Mouse (Mus musculus) midbrain, embryonic 13.5 days (tissue): ENCODE measurements around the gene Gba. TPM values are rescaled to one million over a fixed set of nuclear protein-coding genes. Genes with fewer than 3 reads are reported as not detected.
A peak's percentile ranks its signal among the peaks of the same experiment; 100 is the strongest.
"Not testable (repeated sequence)": the region's sequence is repeated elsewhere in the genome, so short reads cannot be mapped to it uniquely, and the experiment has no call there.

ENCODE experiments used
- ATAC-seq: fragments of 200-750 bp; cut with Nextera tagmentation; 2 replicates; pipeline ENCODE4 v1.8.0; 2017; ENCODE audit warnings: mild to moderate bottlenecking, moderate TSS enrichment, moderate library complexity
- H3K27ac ChIP-seq: fragments of 300-500 bp; sonication (generic); 2 replicates; pipeline ENCODE4 v1.5.1; 2015; ENCODE audit warnings: inconsistent platforms, mild to moderate bottlenecking, moderate library complexity
- H3K27me3 ChIP-seq: fragments of 300-500 bp; sonication (generic); 2 replicates; pipeline ENCODE4 v1.6.1; 2015; ENCODE audit warnings: mild to moderate bottlenecking, inconsistent platforms
- H3K36me3 ChIP-seq: fragments of 300-500 bp; sonication (generic); 2 replicates; pipeline ENCODE4 v1.6.1; 2015; ENCODE audit warnings: mild to moderate bottlenecking, inconsistent platforms
- H3K4me1 ChIP-seq: fragments of 300-500 bp; sonication (generic); replicated peaks from 2 replicates; pipeline ENCODE4 v1.6.1; 2015; ENCODE audit warnings: inconsistent platforms
- H3K4me2 ChIP-seq: fragments of 300-500 bp; sonication (generic); replicated peaks from 2 replicates; pipeline ENCODE4 v1.6.1; 2015; ENCODE audit warnings: moderate library complexity, mild to moderate bottlenecking, inconsistent platforms
- H3K4me3 ChIP-seq: fragments of 300-500 bp; sonication (generic); replicated peaks from 2 replicates; pipeline ENCODE4 v1.5.1; 2015; ENCODE audit warnings: mild to moderate bottlenecking, inconsistent platforms
- H3K9ac ChIP-seq: fragments of 300-500 bp; sonication (generic); replicated peaks from 2 replicates; pipeline ENCODE4 v1.6.1; 2015; ENCODE audit warnings: mild to moderate bottlenecking, inconsistent platforms
- H3K9me3 ChIP-seq: fragments of 300-500 bp; sonication (generic); 2 replicates; pipeline ENCODE4 v1.6.1; 2016; ENCODE audit warnings: mild to moderate bottlenecking, inconsistent platforms
- WGBS: fragments of 180-500 bp; shearing (Covaris S2); methylation state at CpG from one replicate; pipeline ENCODE4 v1.1.7; 2015; 5-methylcytosine and 5-hydroxymethylcytosine counted together
- polyA plus RNA-seq: library from polyadenylated mRNA; unstranded; fragments of >200 nt; fragmentation: Nextera tagmentation; extraction: Ambion mirVana; gene quantifications from 2 replicates; pipeline ENCODE4 v1.2.1, GENCODE M21; 2015

The Gba gene
- polyA plus RNA-seq = 43.5 and 46.7 TPM in 2 replicates

GRCm38 (mm10) chr3:89202253-89203141 lies at the start of gene Gba:
Gene Gba, plus strand, starts transcription at chr3:89202928.
- 26% methylated on average over 13 of the region's 13 CpGs for WGBS
- H3K27me3 ChIP-seq = no peaks in the 10 kb centered on the region
- peak within 1 kb of the TSS; percentile 64 for H3K4me3 ChIP-seq
- ATAC-seq = peak; percentile 83
- H3K4me1 ChIP-seq = peaks cover 9% of the 10 kb centered on the region
- peak within 1 kb of the TSS; percentile 69 for H3K4me2 ChIP-seq
- peak within 1 kb of the TSS; percentile 69 for H3K9ac ChIP-seq
- peaks cover 34% of the 10 kb centered on the region for H3K36me3 ChIP-seq
- peak within 1 kb of the TSS; percentile 47; the same call in 1 of the 2 replicates for H3K27ac ChIP-seq
- H3K9me3 ChIP-seq = no peaks in the 10 kb centered on the region

GRCm38 (mm10) chr3:89156951-89157350 lies 45.8 kb upstream of the Gba start:
- Histone ChIP-seq H3K36me3 (peaks cover 8% of the 10 kb centered on the region), H3K27me3 (0 out of 2 replicates have a peak, but pooled peaks cover 4% of the 10 kb centered on the region), H3K9me3 (no peaks in the 10 kb centered on the region), H3K4me3 (no peak overlapping the region), H3K27ac (no peak overlapping the region), H3K9ac (no peak overlapping the region), H3K4me2 (no peak overlapping the region), H3K4me1 (peaks cover 24% of the 10 kb centered on the region)
- whole genome bisulfite sequencing = 90% methylated on average over 8 of the region's 8 CpGs
- no peak for ATAC-seq

GRCm38 (mm10) chr3:89158651-89159050 lies 44.1 kb upstream of the Gba start:
- no peak for ATAC-seq

GRCm38 (mm10) chr3:89159211-89159610 lies 43.5 kb upstream of the Gba start:
- peak; percentile 25 for ATAC-seq
- Histone ChIP-seq H3K27ac (peak overlapping the region; percentile 56; the same call in 1 of the 2 replicates), H3K9ac (peak overlapping the region; percentile 90)

More at GRCm38 (mm10) chr3:89158651-89159050, 44.1 kb upstream of the Gba start:
- peak overlapping the region; percentile 92 for H3K4me2 ChIP-seq
- H3K9ac ChIP-seq = peak overlapping the region; percentile 90
- WGBS = 21% methylated on average over 7 of the region's 7 CpGs
- H3K4me1 ChIP-seq = peaks cover 25% of the 10 kb centered on the region
- peak overlapping the region; percentile 88 for H3K4me3 ChIP-seq
- H3K36me3 ChIP-seq = no peaks in the 10 kb centered on the region
- H3K27me3 ChIP-seq = 0 out of 2 replicates have a peak, but pooled peaks cover 4% of the 10 kb centered on the region
- no peaks in the 10 kb centered on the region for H3K9me3 ChIP-seq
- peak overlapping the region; percentile 44 for H3K27ac ChIP-seq

DNA sequence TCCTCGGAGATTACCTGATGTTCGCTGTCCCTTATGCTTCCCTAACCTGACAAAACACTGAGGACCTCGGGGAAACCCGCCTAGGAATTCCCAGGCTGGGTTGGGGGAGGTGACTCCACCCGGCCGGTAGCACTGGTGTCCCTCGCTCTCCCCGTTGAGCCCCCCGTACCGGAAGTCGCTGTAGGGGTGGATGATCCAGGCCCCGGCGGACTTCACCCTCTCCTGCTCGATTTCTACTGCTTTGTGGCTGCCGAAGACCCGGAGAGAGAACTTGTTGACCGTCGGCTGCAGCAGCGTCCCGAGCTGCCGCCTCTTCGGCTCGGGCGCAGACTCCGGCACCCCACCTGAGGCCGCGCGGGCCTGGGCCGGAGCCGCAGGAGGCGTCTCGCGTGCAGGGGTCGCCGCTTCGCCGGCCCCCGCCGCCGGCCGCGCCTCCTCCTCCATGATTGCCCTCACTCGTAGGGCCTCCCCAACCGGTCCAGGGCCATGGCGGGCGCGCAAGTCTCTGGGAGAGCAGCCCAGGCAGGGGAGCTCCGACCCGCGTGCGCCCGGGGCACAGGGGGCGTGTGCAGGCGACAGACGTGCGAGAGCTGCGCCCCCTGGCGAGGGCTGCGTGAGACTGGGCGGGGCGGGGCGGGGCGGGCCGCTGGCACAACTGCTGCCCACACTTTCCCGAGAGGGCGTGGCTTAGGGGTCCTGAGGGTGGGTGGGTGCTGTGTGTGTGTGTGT lies 42.9 kb upstream of the Gba start, which contains the start of gene Hcn3:
TSS of gene Hcn3 (minus strand) at position 581 of the 729 bp plus-strand sequence.
- Histone ChIP-seq H3K27me3 (0 out of 2 replicates have a peak, but pooled peaks cover 4% of the 10 kb centered on the region), H3K4me2 (peak within 1 kb of the TSS; percentile 92), H3K9me3 (no peaks in the 10 kb centered on the region), H3K4me1 (peaks cover 32% of the 10 kb centered on the region), H3K4me3 (peak within 1 kb of the TSS; percentile 88), H3K9ac (peak within 1 kb of the TSS; percentile 90), H3K27ac (peak within 1 kb of the TSS; percentile 56), H3K36me3 (no peaks in the 10 kb centered on the region)
- peak; percentile 86 for ATAC-seq
- WGBS = under 1% methylated on average over 47 of the region's 66 CpGs

More at GRCm38 (mm10) chr3:89159211-89159610, 43.5 kb upstream of the Gba start:
- H3K4me2 ChIP-seq = peak overlapping the region; percentile 92
- no peaks in the 10 kb centered on the region for H3K9me3 ChIP-seq
- H3K27me3 ChIP-seq = 0 out of 2 replicates have a peak, but pooled peaks cover 4% of the 10 kb centered on the region
- WGBS = 2% methylated on average over 13 of the region's 13 CpGs
- peaks cover 30% of the 10 kb centered on the region for H3K4me1 ChIP-seq
- no peaks in the 10 kb centered on the region for H3K36me3 ChIP-seq
- H3K4me3 ChIP-seq = peak overlapping the region; percentile 88

DNA sequence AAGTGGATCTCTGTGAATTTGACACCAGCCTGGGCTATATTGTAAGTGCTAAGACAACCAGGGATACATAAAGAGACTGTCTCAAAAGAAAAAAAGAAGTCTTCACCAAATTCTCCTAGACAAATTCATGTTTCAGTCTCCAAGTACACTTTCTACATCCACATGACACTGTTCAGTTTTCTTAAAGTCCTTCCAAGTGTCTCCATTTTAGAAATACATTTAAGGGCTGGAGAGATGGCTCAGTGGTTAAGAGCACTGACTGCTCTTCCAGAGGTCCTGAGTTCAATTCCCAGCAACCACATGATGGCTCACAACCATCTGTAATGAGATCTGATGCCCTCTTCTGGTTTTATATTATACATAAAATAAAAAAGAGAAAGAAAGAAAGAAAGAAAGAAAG lies 41.5 kb upstream of the Gba start:
- H3K9ac ChIP-seq, H3K36me3 ChIP-seq, ATAC-seq, H3K9me3 ChIP-seq, H3K27ac ChIP-seq, H3K4me2 ChIP-seq, H3K4me3 ChIP-seq, H3K27me3 ChIP-seq: not testable (repeated sequence)
- H3K4me1 ChIP-seq = peaks cover 43% of the 10 kb centered on the region

DNA sequence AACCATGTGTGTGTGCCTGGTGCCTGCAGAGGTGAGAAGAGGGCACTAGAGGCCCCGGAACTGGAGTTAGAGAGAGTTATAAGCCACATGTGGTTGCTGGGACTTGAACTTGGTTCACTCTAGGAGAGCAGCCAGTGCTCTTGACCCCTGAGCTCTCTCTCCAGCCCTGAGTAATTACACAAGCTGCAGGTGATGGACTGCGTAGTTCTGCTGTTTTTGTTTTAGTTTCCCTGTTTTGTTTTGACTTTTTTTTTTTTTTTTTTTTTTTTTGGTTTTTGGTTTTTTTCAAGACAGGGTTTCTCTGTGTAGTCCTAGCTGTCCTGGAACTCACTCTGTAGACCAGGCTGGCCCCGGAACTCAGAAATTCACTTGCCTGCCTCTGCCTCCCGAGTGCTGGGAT lies 40.9 kb upstream of the Gba start:
- WGBS = 89% methylated on average over 4 of the region's 4 CpGs

DNA sequence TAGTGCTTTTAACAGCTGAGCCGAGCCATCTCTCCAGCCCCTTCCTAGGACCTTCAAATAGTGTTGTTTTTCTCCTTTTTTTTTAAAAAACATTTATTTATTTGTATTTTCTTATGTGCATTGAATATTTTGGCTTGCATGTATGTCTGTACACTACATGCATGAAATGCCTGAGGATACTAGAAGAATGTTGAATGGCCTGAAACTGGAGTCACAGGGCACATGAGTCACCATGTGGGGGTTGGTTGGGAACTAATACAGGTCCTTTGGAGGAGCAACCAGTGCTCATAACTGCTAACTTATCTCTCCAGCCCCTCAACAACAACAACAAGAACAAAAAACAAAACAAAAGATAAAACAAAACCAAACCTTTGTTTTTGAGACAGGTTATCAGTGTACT lies 39.6 kb upstream of the Gba start:
- no peak overlapping the region for H3K4me2 ChIP-seq
- ATAC-seq = no peak
- WGBS = 84% methylated on average over 1 of the region's 1 CpGs
- peaks cover 11% of the 10 kb centered on the region for H3K36me3 ChIP-seq
- H3K4me3 ChIP-seq = no peak overlapping the region
- H3K9ac ChIP-seq = no peak overlapping the region
- no peaks in the 10 kb centered on the region for H3K9me3 ChIP-seq
- H3K4me1 ChIP-seq = peaks cover 43% of the 10 kb centered on the region
- H3K27me3 ChIP-seq = 0 out of 2 replicates have a peak, but pooled peaks cover under 1% of the 10 kb centered on the region
- H3K27ac ChIP-seq = no peak overlapping the region

More for the DNA sequence above, 40.9 kb upstream of the Gba start:
- Histone ChIP-seq H3K27me3 (0 out of 2 replicates have a peak, but pooled peaks cover 4% of the 10 kb centered on the region), H3K9ac (no peak overlapping the region), H3K9me3 (no peaks in the 10 kb centered on the region), H3K4me3 (no peak overlapping the region), H3K36me3 (peaks cover under 1% of the 10 kb centered on the region; the same call in 1 of the 2 replicates), H3K4me1 (peaks cover 48% of the 10 kb centered on the region), H3K27ac (no peak overlapping the region), H3K4me2 (no peak overlapping the region)
- ATAC-seq = no peak

DNA sequence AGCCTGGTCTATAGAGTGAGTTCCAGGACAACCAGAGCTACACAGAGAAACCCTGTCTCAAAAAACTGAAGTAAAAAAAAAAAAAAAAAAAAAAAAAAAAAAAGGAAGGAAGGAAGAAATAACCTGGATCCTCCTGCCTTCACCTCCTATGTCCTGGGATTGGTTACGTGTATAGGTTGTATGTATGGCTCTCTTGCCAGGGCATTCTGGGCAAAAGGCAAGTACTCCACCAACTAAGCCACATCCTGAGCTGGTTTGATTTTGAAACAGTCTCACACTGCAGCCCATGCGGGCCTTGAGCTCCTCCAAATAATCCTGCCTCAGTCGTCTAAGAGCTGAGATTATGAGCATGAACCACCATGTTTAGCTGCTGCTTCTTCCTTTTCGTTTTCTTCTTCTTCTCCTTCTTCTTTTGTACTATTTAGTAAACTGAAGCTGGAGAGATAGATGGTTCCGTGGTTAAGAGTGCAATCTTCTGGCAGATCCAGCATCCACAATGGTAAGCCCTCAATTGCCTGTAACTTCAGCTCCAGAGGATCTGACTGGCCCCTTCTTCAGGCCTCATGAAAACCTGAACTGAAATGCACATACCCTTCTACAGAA lies 39.0 kb upstream of the Gba start:
- Histone ChIP-seq H3K36me3 (peaks cover 17% of the 10 kb centered on the region), H3K27ac (no peak overlapping the region), H3K4me3 (peak overlapping the region; percentile 91), H3K9me3 (no peaks in the 10 kb centered on the region), H3K4me2 (peak overlapping the region; percentile 80), H3K9ac (peak overlapping the region; percentile 94), H3K4me1 (peaks cover 37% of the 10 kb centered on the region), H3K27me3 (no peaks in the 10 kb centered on the region)
- whole genome bisulfite sequencing = 76% methylated on average over 5 of the region's 5 CpGs
- ATAC-seq = no peak

- peaks cover 27% of the 10 kb centered on the region for H3K36me3 ChIP-seq
- ATAC-seq = peak; percentile 97
- H3K9me3 ChIP-seq = no peaks in the 10 kb centered on the region
- H3K4me3 ChIP-seq = peak within 1 kb of the TSS; percentile 91
- under 1% methylated on average over 68 of the region's 79 CpGs for WGBS
- H3K4me1 ChIP-seq = peaks cover 28% of the 10 kb centered on the region
- peak within 1 kb of the TSS; percentile 80 for H3K4me2 ChIP-seq
- H3K27ac ChIP-seq = peak within 1 kb of the TSS; percentile 93
- H3K27me3 ChIP-seq = no peaks in the 10 kb centered on the region
- peak within 1 kb of the TSS; percentile 94 for H3K9ac ChIP-seq
These were observed 38.0 kb upstream of the Gba start, which contains the start of gene Clk2 for GRCm38 (mm10) chr3:89164506-89165267. Gene Clk2, plus strand, starts transcription at chr3:89164795.
